In genomic region chr3:39609937-39610336, GRCm38 (mm10) we compare ENCODE assay signal across 17 mouse cellular contexts.
DNase-seq lines count a peak whose midpoint lies in the region; ATAC-seq lines count a peak whose summit lies in the region.
"Had no signal": no experiment of that assay in that cellular context is flagged by ENCODE, and none has a peak within 500 bp of the region (broad histone marks: within the 10 kb centered on the region; RNA-seq: fewer than 3 reads in every experiment).

No protein-coding gene starts in this region.

- 40% methylated on average over 3 of the region's 3 CpGs for WGBS in forebrain, embryonic 15.5 days
- 78% methylated on average over 3 of the region's 3 CpGs for WGBS in forebrain, embryonic 11.5 days
- 59% methylated on average over 3 of the region's 3 CpGs for WGBS in hindbrain, embryonic 12.5 days
- WGBS in liver, embryonic 11.5 days = 77% methylated on average over 3 of the region's 3 CpGs

- no peaks in the 10 kb centered on the region for H3K36me3 ChIP-seq in forebrain, embryonic 15.5 days
- H3K36me3 ChIP-seq in forebrain, embryonic 11.5 days (ENCODE audit: control insufficient read depth, insufficient read depth, low read length) = no peaks in the 10 kb centered on the region
- H3K36me3 ChIP-seq in hindbrain, embryonic 12.5 days = no peaks in the 10 kb centered on the region
- no peaks in the 10 kb centered on the region for H3K36me3 ChIP-seq in liver, embryonic 11.5 days (ENCODE audit: control insufficient read depth, insufficient read depth, low read length)
- H3K36me3 ChIP-seq: embryonic facial prominence, embryonic 13.5 days; lung, embryonic 15.5 days had no signal

- H3K4me1 ChIP-seq in forebrain, embryonic 15.5 days = 0 out of 2 replicates have a peak, but pooled peaks cover 2% of the 10 kb centered on the region
- no peaks in the 10 kb centered on the region for H3K4me1 ChIP-seq in forebrain, embryonic 11.5 days (replicated peaks; ENCODE audit: control insufficient read depth, insufficient read depth, low read length)
- H3K4me1 ChIP-seq in hindbrain, embryonic 12.5 days = no peaks in the 10 kb centered on the region
- H3K4me1 ChIP-seq in liver, embryonic 11.5 days (replicated peaks; ENCODE audit: control insufficient read depth, insufficient read depth, low read length) = no peaks in the 10 kb centered on the region
- H3K4me1 ChIP-seq: lung, embryonic 15.5 days; megakaryocyte, embryonic 14.5 days had no signal

- peak overlapping the region; percentile 55 for H3K27ac ChIP-seq in forebrain, embryonic 15.5 days (replicated peaks)
- H3K27ac ChIP-seq in forebrain, embryonic 11.5 days (ENCODE audit: low read depth, low read length) = no peak overlapping the region
- H3K27ac ChIP-seq in hindbrain, embryonic 12.5 days = no peak overlapping the region
- no peak overlapping the region for H3K27ac ChIP-seq in liver, embryonic 11.5 days (ENCODE audit: low read depth, low read length)
- H3K27ac ChIP-seq: embryonic facial prominence, embryonic 13.5 days; heart, adult 2 months; lung, embryonic 15.5 days had no signal

- no peaks in the 10 kb centered on the region for H3K9me3 ChIP-seq in forebrain, embryonic 15.5 days
- H3K9me3 ChIP-seq in forebrain, embryonic 11.5 days (ENCODE audit: control insufficient read depth, low read length) = no peaks in the 10 kb centered on the region
- H3K9me3 ChIP-seq in hindbrain, embryonic 12.5 days (replicated peaks) = no peaks in the 10 kb centered on the region
- H3K9me3 ChIP-seq in liver, embryonic 11.5 days (ENCODE audit: control insufficient read depth, low read length) = no peaks in the 10 kb centered on the region
- H3K9me3 ChIP-seq: embryonic facial prominence, embryonic 13.5 days; lung, embryonic 15.5 days; megakaryocyte, embryonic 14.5 days had no signal

- no peaks in the 10 kb centered on the region for H3K27me3 ChIP-seq in forebrain, embryonic 15.5 days
- H3K27me3 ChIP-seq in forebrain, embryonic 11.5 days (ENCODE audit: control insufficient read depth, insufficient read depth, low read length) = no peaks in the 10 kb centered on the region
- no peaks in the 10 kb centered on the region for H3K27me3 ChIP-seq in hindbrain, embryonic 12.5 days
- no peaks in the 10 kb centered on the region for H3K27me3 ChIP-seq in liver, embryonic 11.5 days (replicated peaks; ENCODE audit: control insufficient read depth, insufficient read depth, low read length)
- H3K27me3 ChIP-seq: embryonic facial prominence, embryonic 13.5 days; lung, embryonic 15.5 days; megakaryocyte, embryonic 14.5 days had no signal

- H3K9ac ChIP-seq in forebrain, embryonic 15.5 days (replicated peaks) = no peak overlapping the region
- H3K9ac ChIP-seq in forebrain, embryonic 11.5 days (ENCODE audit: low read length) = no peak overlapping the region
- no peak overlapping the region for H3K9ac ChIP-seq in hindbrain, embryonic 12.5 days
- H3K9ac ChIP-seq in liver, embryonic 11.5 days (ENCODE audit: low read depth, low read length) = no peak overlapping the region
- H3K9ac ChIP-seq: embryonic facial prominence, embryonic 13.5 days; lung, embryonic 15.5 days had no signal

- ATAC-seq in forebrain, embryonic 15.5 days (replicated peaks) = peak; percentile 84
- ATAC-seq in forebrain, embryonic 11.5 days (replicated peaks; ENCODE audit: low FRiP score) = no peak
- peak; percentile 75 for ATAC-seq in hindbrain, embryonic 12.5 days (ENCODE audit: low FRiP score)
- ATAC-seq in liver, embryonic 11.5 days (replicated peaks; ENCODE audit: low FRiP score) = no peak
- ATAC-seq: intestine, embryonic 16.5 days had no signal

- DNase-seq in forebrain, embryonic 11.5 days (ENCODE audit: low spot score) = no peak
- DNase-seq in brain, embryonic 18.5 days (ENCODE audit: low read depth, low spot score) = peak; percentile 18
- peak; percentile 17 to 25 for DNase-seq in layer of hippocampus, postnatal 25 days (ENCODE audit: extremely low spot score in 1 of 2, low spot score in 1 of 2)
- no peak for DNase-seq in spleen, adult 18-20 months
- no peak for DNase-seq in liver, embryonic 11.5 days (ENCODE audit: low spot score)
- no peak for DNase-seq in left cerebral cortex, adult 18-20 months (ENCODE audit: low spot score in 2 of 2)
- DNase-seq: adrenal gland, adult 2 months; cerebellum, adult 9-10 months; heart, adult 2 months; heart, postnatal 10 days; kidney, postnatal 36 days had no signal

- no peak overlapping the region for H3K4me2 ChIP-seq in forebrain, embryonic 15.5 days (replicated peaks)
- no peak overlapping the region for H3K4me2 ChIP-seq in forebrain, embryonic 11.5 days (ENCODE audit: low read depth, low read length, severe bottlenecking)
- no peak overlapping the region for H3K4me2 ChIP-seq in hindbrain, embryonic 12.5 days (replicated peaks)
- H3K4me2 ChIP-seq in liver, embryonic 11.5 days = no peak overlapping the region
- H3K4me2 ChIP-seq: embryonic facial prominence, embryonic 13.5 days; lung, embryonic 15.5 days had no signal

- no peak overlapping the region for H3K4me3 ChIP-seq in forebrain, embryonic 15.5 days
- no peak overlapping the region for H3K4me3 ChIP-seq in forebrain, embryonic 11.5 days (ENCODE audit: low read depth, low read length)
- no peak overlapping the region for H3K4me3 ChIP-seq in hindbrain, embryonic 12.5 days
- no peak overlapping the region for H3K4me3 ChIP-seq in liver, embryonic 11.5 days (ENCODE audit: low read depth, low read length)
- H3K4me3 ChIP-seq: embryonic facial prominence, embryonic 13.5 days; heart, adult 2 months; lung, embryonic 15.5 days; megakaryocyte, embryonic 14.5 days had no signal

Comparison
In these comparisons a context has a peak if more than half of its experiments do, and no peak if none do; other contexts are left out.
1. ATAC-seq: peak in forebrain, embryonic 15.5 days (single experiment) and hindbrain, embryonic 12.5 days (single experiment); none in forebrain, embryonic 11.5 days (single experiment) and liver, embryonic 11.5 days (single experiment).
2. DNase-seq: peak in brain, embryonic 18.5 days (single experiment) and layer of hippocampus, postnatal 25 days (2 of 2); none in forebrain, embryonic 11.5 days (single experiment), spleen, adult 18-20 months (0 of 2), liver, embryonic 11.5 days (single experiment) and left cerebral cortex, adult 18-20 months (0 of 2).